Mouse (Mus musculus) heart, embryonic 16.5 days (tissue): Measurements from ENCODE around the gene Tmem115. TPM values are rescaled to one million over a fixed set of nuclear protein-coding genes. Genes with fewer than 3 reads are reported as not detected.

Experiments used
- ATAC-seq: fragments of 200-750 bp; cut with Nextera tagmentation; replicated peaks from 2 replicates; pipeline ENCODE4 v1.8.0; 2017; ENCODE audit warnings: moderate number of reproducible peaks; ENCODE audit not compliant: insufficient read depth, low FRiP score; ENCODE audit errors: extremely low read depth
- H3K27ac ChIP-seq: fragments of 300-500 bp; sonication (generic); 2 replicates; pipeline ENCODE4 v1.5.1; 2014; ENCODE audit warnings: mild to moderate bottlenecking, low read length, control low read depth, moderate library complexity
- H3K27me3 ChIP-seq: fragments of 300-500 bp; sonication (generic); 2 replicates; pipeline ENCODE4 v1.6.1; 2014; ENCODE audit warnings: low read length, mixed read lengths; ENCODE audit not compliant: control insufficient read depth, insufficient read depth
- H3K36me3 ChIP-seq: fragments of 300-500 bp; sonication (generic); 2 replicates; pipeline ENCODE4 v1.6.1; 2014; ENCODE audit not compliant: control insufficient read depth, insufficient read depth
- H3K4me1 ChIP-seq: fragments of 300-500 bp; sonication (generic); 2 replicates; pipeline ENCODE4 v1.6.1; 2014; ENCODE audit warnings: low read length, mixed read lengths; ENCODE audit not compliant: control insufficient read depth, insufficient read depth
- H3K4me2 ChIP-seq: fragments of 300-500 bp; sonication (generic); 2 replicates; pipeline ENCODE4 v1.6.1; 2014; ENCODE audit warnings: low read depth, mild to moderate bottlenecking, control low read depth, low read length
- H3K4me3 ChIP-seq: fragments of 300-500 bp; sonication (generic); 2 replicates; pipeline ENCODE4 v1.5.1; 2014; ENCODE audit warnings: mild to moderate bottlenecking, control low read depth, low read length
- H3K9ac ChIP-seq: fragments of 300-500 bp; sonication (generic); 2 replicates; pipeline ENCODE4 v1.6.1; 2014; ENCODE audit warnings: low read length, control low read depth
- H3K9me3 ChIP-seq: fragments of 300-500 bp; sonication (generic); replicated peaks from 2 replicates; pipeline ENCODE4 v1.6.1; 2016; ENCODE audit warnings: low read length; ENCODE audit not compliant: control insufficient read depth
- WGBS: fragments of 180-500 bp; shearing (Covaris S2); extraction: QIAGEN DNeasy Blood & Tissue Kit; methylation state at CpG from one replicate; pipeline ENCODE4 v1.1.7; 2014; 5-methylcytosine and 5-hydroxymethylcytosine counted together
- polyA plus RNA-seq: library from polyadenylated mRNA; unstranded; fragments of >200 nt; fragmentation: Nextera tagmentation; extraction: Ambion mirVana; gene quantifications from 2 replicates; pipeline ENCODE4 v1.2.1, GENCODE M21; 2015

Gene Tmem115
- polyA plus RNA-seq, 1 experiment from 2014 or later, result 31.3 TPM

DNA sequence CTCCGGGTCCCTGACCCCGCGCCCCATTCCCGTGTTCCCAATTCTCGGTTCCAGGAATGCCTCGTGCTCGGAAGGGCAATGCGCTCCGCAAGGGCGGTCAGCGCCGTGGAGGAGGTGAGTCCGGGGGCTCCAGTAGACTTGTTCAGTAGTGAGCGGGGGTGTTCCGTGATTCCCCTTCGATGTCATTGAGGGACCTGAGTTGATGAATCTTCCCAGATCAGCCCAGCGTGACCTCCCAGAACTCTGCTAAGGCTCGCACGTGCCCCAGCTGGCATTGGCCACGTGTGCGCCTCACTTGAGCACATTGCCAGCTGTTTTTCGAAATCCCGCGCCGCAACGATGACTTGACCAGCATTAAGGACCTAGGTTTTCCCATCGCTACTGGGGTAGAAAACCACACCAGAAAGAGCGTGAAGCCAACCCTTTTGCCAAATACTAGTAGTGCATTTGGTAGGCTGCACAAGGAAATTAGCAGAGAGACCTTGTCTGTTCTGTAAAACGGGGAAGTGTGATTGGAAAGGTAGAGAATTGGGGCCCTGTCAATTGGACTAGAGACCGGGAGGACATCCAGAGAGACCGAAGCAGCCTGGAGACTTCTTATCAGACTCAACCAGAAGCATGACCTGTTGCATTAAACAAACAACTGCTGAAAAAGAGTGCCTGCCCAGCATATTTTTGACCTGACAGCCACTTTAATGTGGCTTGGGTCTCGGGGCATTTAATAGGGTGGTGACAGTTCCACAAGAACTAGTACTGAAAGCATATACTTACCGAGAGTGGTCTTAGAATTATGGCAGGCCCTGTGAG is 54.3 kb downstream of the Tmem115 start:
- under 1% methylated on average over 33 of the region's 33 CpGs for WGBS
- Histone ChIP-seq H3K27ac (peak overlapping the region; percentile 62), H3K36me3 (peaks cover 20% of the 10 kb centered on the region), H3K27me3 (no peaks in the 10 kb centered on the region), H3K4me1 (peaks cover 44% of the 10 kb centered on the region), H3K4me3 (peak overlapping the region; percentile 69), H3K9ac (peak overlapping the region; percentile 75), H3K9me3 (no peaks in the 10 kb centered on the region), H3K4me2 (peak overlapping the region; percentile 69)
- ATAC-seq, result no peak; the same call in 1 of the 2 replicates

Other genes with a start within 250 kb of the Tmem115 start
- 11.4 and 13.1 TPM in 2 replicates for gene Mapkapk3, start 244.1 kb upstream of the Tmem115 start, polyA plus RNA-seq
- gene Cish, start 237.9 kb upstream of the Tmem115 start, polyA plus RNA-seq, result 43.4 and 44.4 TPM in 2 replicates
- 10.2 and 14.4 TPM in 2 replicates for gene Hemk1, start 195.6 kb upstream of the Tmem115 start, polyA plus RNA-seq
- gene 6430571L13Rik, start 193.3 kb upstream of the Tmem115 start, polyA plus RNA-seq, result 1.2 and 1.5 TPM in 2 replicates
- gene Cacna2d2, start 134.3 kb upstream of the Tmem115 start, polyA plus RNA-seq, result 2.2 and 2.6 TPM in 2 replicates
- 17.7 and 18.5 TPM in 2 replicates for gene Cyb561d2, start 8.2 kb downstream of the Tmem115 start, polyA plus RNA-seq
- gene Nprl2, start 8.3 kb downstream of the Tmem115 start, polyA plus RNA-seq, result 32.4 and 33.3 TPM in 2 replicates
- 1.7 and 2.5 TPM in 2 replicates for gene Zmynd10, start 13.4 kb downstream of the Tmem115 start, polyA plus RNA-seq
- 54.0 and 55.3 TPM in 2 replicates for gene Rassf1, start 17.6 kb downstream of the Tmem115 start, polyA plus RNA-seq
- 44.3 and 44.7 TPM in 2 replicates for gene Tusc2, start 29.3 kb downstream of the Tmem115 start, polyA plus RNA-seq
- 87.4 and 87.7 TPM in 2 replicates for gene Hyal2, start 34.0 kb downstream of the Tmem115 start, polyA plus RNA-seq
- gene Hyal1, start 43.0 kb downstream of the Tmem115 start, polyA plus RNA-seq, result 7.5 and 8.4 TPM in 2 replicates
- 15.1 and 19.2 TPM in 2 replicates for gene Naa80, start 44.9 kb downstream of the Tmem115 start, polyA plus RNA-seq
- gene Hyal3, start 46.9 kb downstream of the Tmem115 start, polyA plus RNA-seq, result 0.54 and 0.69 TPM in 2 replicates
- gene Ifrd2, start 53.7 kb downstream of the Tmem115 start, polyA plus RNA-seq, result 45.7 and 46.5 TPM in 2 replicates
- gene Sema3b, start 75.3 kb downstream of the Tmem115 start, polyA plus RNA-seq, result 11.0 and 12.0 TPM in 2 replicates
- gene Gnai2, start 101.4 kb downstream of the Tmem115 start, polyA plus RNA-seq, result 419 and 458 TPM in 2 replicates
- 3.3 and 3.9 TPM in 2 replicates for gene Slc38a3, start 135.6 kb downstream of the Tmem115 start, polyA plus RNA-seq
- 0.39 TPM in 2 replicates for gene Gnat1, start 145.8 kb downstream of the Tmem115 start, polyA plus RNA-seq
- 3.9 and 4.7 TPM in 2 replicates for gene Sema3f, start 176.5 kb downstream of the Tmem115 start, polyA plus RNA-seq
- gene Rbm5, start 237.1 kb downstream of the Tmem115 start, polyA plus RNA-seq, result 137 and 146 TPM in 2 replicates